Mouse (Mus musculus): ENCODE measurements around the gene Pacs2.
A peak's percentile ranks its signal among the peaks of the same experiment; 100 is the strongest.

Gene Pacs2

GRCm38 (mm10) chr12:113013021-113013491 lies 1.3 kb upstream of the Pacs2 start:
- no peak for DNase-seq (ENCODE audit: low spot score)

GRCm38 (mm10) chr12:113014561-113015556 lies 551 bp downstream of the Pacs2 start:
- DNase-seq (ENCODE audit: low spot score) = no peak

DNA sequence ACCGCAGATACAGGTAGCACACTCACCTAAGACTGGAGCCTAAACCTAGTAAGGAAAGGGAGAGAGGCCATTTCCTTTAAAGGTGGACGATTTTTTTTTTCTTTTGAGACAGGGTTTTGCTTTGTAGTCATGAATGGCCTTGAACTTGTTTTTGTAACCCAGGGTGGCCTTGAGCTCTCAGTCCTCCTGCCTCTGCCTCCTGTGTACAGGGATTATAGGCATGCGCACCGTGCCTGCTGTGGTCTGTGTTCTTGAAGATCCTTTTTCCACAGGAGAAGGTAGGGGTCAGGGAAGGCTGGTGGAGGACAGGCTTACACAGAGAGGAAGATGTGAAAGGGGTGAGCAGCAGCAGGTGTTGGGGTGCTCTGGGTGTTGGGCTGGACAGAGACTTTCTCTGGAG lies 1.6 kb downstream of the Pacs2 start:
- no peak for DNase-seq (ENCODE audit: low spot score)

DNA sequence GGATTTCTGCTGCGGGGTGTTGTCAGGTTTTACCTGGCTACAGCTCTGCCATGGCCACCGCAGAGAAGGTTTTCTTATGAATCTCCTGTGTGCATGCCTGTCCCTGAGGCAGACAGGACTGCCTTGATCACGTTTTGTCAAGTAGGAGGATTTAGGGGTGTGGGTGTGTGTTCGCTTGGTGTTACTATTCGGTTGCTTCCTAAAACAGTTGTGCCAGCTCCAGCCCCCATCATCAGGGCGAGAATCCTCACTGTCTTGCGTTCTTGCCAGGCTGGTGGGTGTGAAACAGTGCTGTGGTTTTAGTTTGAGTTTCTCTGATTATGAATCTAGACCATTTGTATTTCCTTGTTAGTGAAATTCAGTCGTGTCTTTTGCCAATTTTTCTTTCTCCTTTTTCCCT lies 2.7 kb downstream of the Pacs2 start:
- DNase-seq (ENCODE audit: low spot score) = no peak

DNA sequence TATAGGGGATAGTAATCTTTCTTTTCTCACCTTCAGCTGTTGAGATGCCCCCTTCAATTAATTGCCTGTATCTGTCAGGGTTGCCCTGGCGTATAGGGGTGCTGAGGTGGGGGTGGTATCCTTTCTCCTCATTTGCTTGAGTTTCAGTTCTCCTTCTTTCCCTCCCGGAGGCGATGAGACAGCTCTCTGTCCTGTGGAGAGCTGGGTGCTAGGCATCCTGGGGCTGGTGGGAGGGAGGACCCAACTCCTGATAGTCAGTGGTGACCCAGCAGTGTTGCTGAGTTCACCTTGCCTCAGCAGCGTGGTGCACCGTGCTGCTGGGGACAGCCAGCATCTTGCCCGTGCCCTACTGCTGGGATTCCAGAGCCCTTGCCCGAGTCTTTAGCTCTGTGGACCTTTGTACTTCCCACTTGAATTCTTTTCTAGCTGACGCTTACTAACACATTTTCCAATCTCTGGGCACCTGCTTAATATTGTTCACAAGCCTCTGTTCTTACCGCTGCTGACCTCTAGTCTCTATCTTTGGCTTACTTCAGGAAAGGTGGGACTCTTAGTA lies 3.2 kb downstream of the Pacs2 start:
- no peak for DNase-seq (ENCODE audit: low spot score)

DNA sequence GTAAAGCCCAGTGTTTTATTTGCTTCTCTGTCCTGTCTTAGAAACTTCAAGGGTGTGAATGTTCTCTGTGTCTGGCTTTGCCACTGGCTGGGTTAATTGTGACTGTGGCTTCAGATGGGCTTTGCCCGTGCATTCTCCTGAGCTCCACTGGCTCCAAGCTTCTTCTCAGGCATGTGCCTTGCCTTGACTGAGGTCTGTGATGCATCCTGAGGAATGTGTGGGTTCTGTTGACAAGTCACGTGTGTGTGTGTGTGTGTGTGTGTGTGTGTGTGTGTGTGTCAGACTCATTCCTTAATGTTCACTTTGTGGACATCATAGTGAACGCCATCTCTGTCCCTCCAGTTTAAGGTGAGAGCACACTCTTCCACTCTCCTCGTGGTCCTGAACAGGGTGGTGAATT lies 4.5 kb downstream of the Pacs2 start:
- DNase-seq (ENCODE audit: low spot score) = no peak

DNA sequence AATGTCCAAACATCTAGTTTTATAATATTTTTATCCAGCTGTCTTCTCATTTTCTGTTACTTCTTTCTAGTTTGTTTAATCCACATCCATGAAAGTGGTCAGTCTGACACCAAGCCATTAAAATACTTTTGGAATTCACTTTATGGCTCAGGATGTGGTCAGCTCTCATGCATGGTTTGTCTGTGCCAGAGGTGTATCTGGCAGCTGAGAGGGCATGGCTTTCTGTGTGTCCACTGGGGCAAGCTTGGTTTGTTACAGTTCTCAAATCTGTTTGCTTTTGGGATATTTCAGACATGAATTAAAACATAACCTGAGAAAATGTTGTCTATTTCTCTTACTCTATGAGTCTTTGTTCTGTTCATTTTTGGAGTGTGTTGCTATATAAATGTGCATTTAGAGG lies 7.2 kb downstream of the Pacs2 start:
- no peak for DNase-seq (ENCODE audit: low spot score)

DNA sequence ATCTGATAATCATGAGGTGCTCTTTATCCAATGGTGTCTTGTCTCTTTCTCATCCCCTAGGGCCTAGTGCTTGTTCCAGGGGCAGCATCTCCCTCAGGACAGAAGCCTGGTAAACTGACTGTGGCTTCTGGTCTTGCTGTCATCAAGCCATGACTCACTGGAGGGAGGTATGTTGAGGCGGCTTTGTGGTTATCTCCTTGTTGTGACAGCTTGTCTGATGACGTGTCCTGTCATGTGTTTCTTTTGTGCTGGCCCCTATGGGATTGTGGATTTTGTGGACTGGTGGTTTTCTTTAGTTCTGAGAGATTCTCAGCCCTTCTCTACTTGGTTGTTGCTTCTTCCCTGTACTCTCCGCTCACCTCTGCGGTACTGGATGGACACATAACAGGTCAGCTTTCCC lies 8.8 kb downstream of the Pacs2 start:
- DNase-seq (ENCODE audit: low spot score) = no peak

GRCm38 (mm10) chr12:113026557-113026956 lies 12.2 kb downstream of the Pacs2 start:
- DNase-seq (ENCODE audit: low spot score) = no peak

DNA sequence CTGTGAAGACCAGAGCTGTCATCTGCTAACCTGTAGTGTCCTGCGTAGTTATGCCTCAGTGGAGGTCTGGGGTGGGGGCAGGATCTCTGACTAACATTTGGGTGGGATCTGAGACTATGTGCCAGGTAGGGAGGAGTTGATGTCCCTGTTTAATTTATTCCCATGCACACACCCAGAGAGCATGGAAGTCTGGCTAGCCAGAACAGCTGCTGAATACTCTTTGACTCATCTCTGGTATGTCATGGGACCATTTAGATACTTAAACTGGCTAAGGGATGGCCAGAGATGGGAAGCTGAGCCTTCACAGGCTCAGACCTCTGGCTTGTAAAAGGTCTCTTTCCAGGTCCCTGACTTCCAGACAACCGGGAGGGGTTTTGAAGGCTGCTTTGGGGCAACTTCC lies 13.2 kb downstream of the Pacs2 start:
- DNase-seq (ENCODE audit: low spot score) = no peak

DNA sequence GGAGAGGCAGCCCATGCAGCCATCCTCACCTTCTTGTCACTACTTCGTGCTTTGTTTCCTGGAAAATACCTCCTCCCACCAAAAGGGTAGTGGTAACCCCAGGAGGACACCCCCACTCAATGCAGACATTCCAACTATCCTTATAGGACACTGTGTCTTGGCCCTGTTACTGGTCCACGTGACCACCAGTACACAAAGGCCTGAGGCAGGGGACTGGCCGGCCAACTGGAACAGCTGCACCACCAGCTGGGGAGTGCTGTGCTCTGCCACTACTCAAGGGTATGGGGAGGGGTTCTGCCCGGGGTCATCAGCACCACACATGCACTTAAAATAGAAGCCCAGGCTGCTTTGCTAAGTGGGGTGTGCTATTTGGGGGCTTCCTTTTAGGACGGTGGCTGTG lies 13.8 kb downstream of the Pacs2 start:
- no peak for DNase-seq (ENCODE audit: low spot score)

GRCm38 (mm10) chr12:113028898-113029297 lies 14.6 kb downstream of the Pacs2 start:
- DNase-seq (ENCODE audit: low spot score) = no peak

DNA sequence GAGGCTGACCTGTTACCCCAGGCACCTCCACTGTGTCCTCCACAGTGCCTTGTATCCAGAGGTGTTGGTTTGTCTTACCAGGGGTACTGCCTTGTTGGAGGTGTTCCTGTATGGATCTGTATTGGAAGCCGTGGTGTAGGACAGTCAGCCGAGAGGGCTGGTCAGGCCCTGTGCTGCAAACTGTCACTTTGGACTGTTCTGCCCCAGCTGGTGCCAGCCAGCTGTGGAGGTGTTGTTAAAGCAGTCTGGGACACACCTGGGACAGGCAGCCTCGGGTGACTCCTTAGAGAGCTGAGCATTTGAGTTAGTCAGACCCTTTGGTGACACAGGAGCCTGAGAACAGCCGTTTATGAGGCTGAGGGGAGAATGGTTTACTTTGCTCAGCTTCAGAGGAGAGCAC lies 15.7 kb downstream of the Pacs2 start:
- DNase-seq (ENCODE audit: low spot score) = no peak

GRCm38 (mm10) chr12:113030993-113031392 lies 16.7 kb downstream of the Pacs2 start:
- DNase-seq (ENCODE audit: low spot score) = no peak

- no peak for DNase-seq (ENCODE audit: low spot score)
These were observed 17.1 kb downstream of the Pacs2 start for GRCm38 (mm10) chr12:113031441-113031840.

GRCm38 (mm10) chr12:113032296-113033250 lies 18.3 kb downstream of the Pacs2 start:
- DNase-seq (ENCODE audit: low spot score) = peak; percentile 43

DNA sequence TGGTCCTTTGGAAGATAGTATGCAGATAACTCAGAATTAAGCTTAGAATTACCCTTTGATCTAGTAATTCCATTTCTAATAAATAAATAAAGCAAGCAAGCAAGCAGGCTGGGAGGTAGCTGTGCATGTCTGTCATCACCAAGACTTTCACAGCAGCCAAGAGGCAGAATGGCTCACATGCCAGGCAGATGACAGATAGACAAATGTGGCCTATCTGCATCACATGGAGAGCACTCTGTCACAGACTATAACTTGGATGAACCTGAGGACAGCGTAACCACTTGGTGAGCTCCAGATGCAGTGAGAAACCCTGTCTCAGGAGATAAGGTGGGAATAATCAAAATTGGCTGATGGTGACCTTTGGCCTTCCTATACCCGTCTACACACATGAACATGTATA lies 20.8 kb downstream of the Pacs2 start:
- DNase-seq (ENCODE audit: low spot score) = no peak

DNA sequence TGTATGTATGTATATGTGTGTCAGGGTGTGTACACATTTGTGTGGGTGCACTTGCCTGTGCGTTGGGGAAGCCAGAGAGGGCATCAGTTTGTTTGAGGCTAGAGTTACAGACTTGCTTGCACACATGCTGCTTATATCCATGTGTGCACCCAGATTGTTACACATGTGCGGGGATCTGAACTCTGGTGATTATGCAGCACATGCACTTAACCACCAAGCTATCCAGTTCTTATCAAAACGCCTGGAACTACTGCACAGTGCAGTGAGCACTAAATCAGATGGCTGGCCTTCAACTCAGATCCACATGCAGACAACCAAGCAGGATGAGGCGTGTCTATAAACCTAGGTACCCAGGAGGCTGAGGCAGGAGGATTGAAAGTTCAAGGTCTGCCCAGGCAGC lies 22.7 kb downstream of the Pacs2 start:
- no peak for DNase-seq (ENCODE audit: low spot score)

GRCm38 (mm10) chr12:113038414-113038813 lies 24.1 kb downstream of the Pacs2 start:
- DNase-seq (ENCODE audit: low spot score) = no peak

DNA sequence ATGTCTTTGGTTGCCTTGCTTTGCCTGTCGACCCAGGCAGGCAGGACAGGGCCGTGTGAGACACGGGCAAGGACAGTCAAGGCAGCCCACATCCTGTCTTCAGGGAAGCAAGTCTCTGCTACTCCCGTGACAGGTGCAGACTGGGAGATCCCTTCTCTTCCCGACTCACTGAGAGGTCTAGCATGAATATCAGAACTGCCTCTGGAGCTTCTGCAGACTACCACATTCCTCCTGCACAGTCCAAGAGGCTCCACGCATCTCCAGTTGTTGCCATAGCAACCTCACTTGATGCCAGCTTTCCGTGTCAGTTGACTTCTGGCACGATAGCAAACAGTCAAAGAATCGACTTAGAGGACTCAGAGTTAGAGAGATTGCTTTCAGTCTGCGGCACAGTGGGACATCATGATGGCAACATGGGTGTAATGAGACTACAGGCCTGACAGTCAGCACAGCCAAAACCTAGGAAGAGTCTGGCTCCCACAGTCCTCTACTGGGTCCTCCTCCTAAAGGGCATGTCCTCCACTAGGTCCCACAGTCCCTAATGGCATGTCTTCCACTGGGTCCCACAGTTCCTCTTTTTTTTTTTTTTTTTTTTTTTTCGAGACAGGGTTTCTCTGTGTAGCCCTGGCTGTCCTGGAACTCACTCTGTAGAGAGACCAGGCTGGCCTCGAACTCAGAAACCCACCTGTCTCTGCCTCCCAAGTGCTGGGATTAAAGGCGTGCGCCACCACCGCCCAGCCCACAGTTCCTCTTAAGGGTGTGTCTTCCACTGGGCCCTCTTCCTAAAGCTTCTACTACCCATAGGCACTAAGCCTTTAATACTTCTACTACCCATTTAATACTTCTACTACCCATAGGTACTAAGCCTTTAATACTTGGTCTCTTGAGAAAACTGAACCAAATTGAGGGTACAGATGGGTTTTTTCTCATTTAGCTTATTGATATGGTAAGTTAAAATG lies 27.5 kb downstream of the Pacs2 start:
- DNase-seq (ENCODE audit: low spot score) = no peak

DNA sequence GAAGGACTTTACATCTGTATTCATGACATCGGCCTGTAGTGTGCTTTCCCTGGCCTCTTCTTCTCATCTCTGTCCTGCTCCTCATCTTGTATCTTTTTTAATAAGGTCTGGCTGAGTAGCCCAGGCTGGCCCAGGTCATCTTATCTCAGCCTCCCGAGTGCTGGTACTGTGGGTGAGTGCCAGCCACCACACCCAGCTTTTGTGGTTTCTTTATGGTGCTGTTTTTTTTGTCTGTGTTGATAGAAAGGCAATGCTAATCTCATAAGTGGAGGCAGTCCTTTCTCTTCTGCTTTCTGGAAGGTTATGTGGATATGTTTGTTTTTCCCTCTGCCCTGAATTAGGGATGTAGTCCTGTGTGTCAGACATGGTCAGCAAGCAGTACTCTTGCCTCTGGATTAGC lies 28.2 kb downstream of the Pacs2 start:
- DNase-seq (ENCODE audit: low spot score) = no peak
